Mouse (Mus musculus): Measurements from ENCODE around the gene Gm10203. TPM values are rescaled to one million over a fixed set of nuclear protein-coding genes. Genes with fewer than 3 reads are reported as not detected.
"Not testable (repeated sequence)": the region's sequence is repeated elsewhere in the genome, so short reads cannot be mapped to it uniquely, and the experiment has no call there.

The Gm10203 gene
- not detected in 2 replicates for polyA plus RNA-seq (2014; fragmentation: Nextera tagmentation; extraction: Ambion mirVana)

DNA sequence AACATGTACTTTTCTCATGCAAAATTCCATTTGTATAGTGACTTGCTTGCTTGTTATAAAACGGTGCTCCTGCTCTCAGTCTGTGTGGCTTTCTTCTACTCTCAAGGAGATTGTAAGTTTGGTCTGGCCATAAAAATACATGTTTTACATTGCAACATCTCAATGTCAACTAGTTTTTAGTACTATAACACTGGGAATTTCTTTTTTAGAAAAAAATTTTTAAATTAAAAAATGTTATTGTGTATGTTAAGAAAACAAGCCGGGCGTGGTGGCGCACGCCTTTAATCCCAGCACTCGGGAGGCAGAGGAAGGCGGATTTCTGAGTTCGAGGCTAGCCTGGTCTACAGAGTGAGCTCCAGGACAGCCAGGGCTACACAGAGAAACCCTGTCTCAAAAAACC, at the start of gene Gm10203:
Gene Gm10203, plus strand, starts transcription at position 301 of the 400 bp plus-strand sequence.
- not testable (repeated sequence) for H3K27me3 ChIP-seq (ENCODE audit: control insufficient read depth, insufficient read depth, low read length); H3K4me1 ChIP-seq (ENCODE audit: control insufficient read depth, insufficient read depth, low read length); DNase-seq; ATAC-seq (ENCODE audit: low FRiP score, low TSS enrichment); H3K9ac ChIP-seq (replicated peaks; ENCODE audit: low read length); H3K9me3 ChIP-seq (ENCODE audit: control insufficient read depth, low read length); H3K27ac ChIP-seq (replicated peaks; ENCODE audit: low read depth, low read length); H3K36me3 ChIP-seq (ENCODE audit: control insufficient read depth, insufficient read depth, low read length); H3K4me3 ChIP-seq (replicated peaks; ENCODE audit: low read depth, low read length); H3K4me2 ChIP-seq (ENCODE audit: low read length)
- 80% methylated on average over 8 of the region's 8 CpGs for WGBS

DNA sequence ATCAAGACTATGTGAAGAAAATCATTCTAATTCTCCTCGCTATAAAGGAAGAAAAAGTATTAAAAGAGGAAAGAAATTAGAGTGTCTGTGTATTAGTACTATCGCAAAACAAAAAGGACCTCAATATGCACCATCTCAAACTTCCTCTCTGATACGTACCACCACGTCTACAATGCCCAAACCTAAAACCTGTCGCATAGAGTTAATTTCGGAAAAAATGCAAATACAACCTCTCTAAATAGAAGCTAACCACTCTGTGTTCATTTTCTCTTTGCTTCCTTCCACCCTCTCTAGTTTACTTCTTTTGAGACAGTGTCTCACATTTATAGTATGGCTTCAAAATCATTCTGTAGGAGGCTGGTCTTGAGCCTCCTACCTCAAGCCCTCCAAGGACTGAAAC, 37.6 kb upstream of the Gm10203 start:
- WGBS = 96% methylated on average over 6 of the region's 6 CpGs

DNA sequence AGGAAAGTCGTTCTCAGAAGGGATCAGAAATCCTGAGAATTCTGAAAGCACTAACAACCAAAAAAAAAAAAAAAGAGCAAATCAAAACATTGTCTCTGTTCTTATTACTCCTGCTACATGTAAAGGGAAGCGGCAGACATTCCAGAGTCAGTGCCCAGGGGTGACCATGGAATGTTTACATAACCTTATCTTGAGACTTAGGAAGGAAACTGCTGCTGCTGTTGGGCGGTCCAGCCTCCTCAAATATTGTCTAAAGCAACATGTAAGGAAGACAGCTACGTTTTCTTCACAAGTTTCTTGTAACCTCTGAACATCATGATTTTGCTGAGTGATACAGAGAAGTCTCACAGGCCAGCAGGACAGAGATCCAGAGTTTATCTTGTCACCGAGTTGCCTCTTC, 36.5 kb upstream of the Gm10203 start:
- H3K36me3 ChIP-seq (ENCODE audit: control insufficient read depth, insufficient read depth, low read length) = no peaks in the 10 kb centered on the region
- H3K27ac ChIP-seq (replicated peaks; ENCODE audit: low read depth, low read length) = no peak overlapping the region
- no peak overlapping the region for H3K4me3 ChIP-seq (replicated peaks; ENCODE audit: low read depth, low read length)
- H3K4me2 ChIP-seq (ENCODE audit: low read length) = no peak overlapping the region
- no peak for DNase-seq
- ATAC-seq (ENCODE audit: low FRiP score, low TSS enrichment) = no peak
- no peaks in the 10 kb centered on the region for H3K27me3 ChIP-seq (ENCODE audit: control insufficient read depth, insufficient read depth, low read length)
- H3K9me3 ChIP-seq (ENCODE audit: control insufficient read depth, low read length) = no peaks in the 10 kb centered on the region
- WGBS = 81% methylated on average over 5 of the region's 5 CpGs
- H3K4me1 ChIP-seq (ENCODE audit: control insufficient read depth, insufficient read depth, low read length) = 0 out of 2 replicates have a peak, but pooled peaks cover under 1% of the 10 kb centered on the region
- H3K9ac ChIP-seq (replicated peaks; ENCODE audit: low read length) = no peak overlapping the region

More for the DNA sequence above, 37.6 kb upstream of the Gm10203 start:
- no peak overlapping the region for H3K27ac ChIP-seq (replicated peaks; ENCODE audit: low read depth, low read length)
- H3K36me3 ChIP-seq (ENCODE audit: control insufficient read depth, insufficient read depth, low read length) = no peaks in the 10 kb centered on the region
- peaks cover 2% of the 10 kb centered on the region; the same call in 1 of the 2 replicates for H3K4me1 ChIP-seq (ENCODE audit: control insufficient read depth, insufficient read depth, low read length)
- no peak overlapping the region for H3K4me3 ChIP-seq (replicated peaks; ENCODE audit: low read depth, low read length)
- ATAC-seq (ENCODE audit: low FRiP score, low TSS enrichment) (no peak), DNase-seq (no peak)
- no peaks in the 10 kb centered on the region for H3K27me3 ChIP-seq (ENCODE audit: control insufficient read depth, insufficient read depth, low read length)
- no peak overlapping the region for H3K4me2 ChIP-seq (ENCODE audit: low read length)
- H3K9me3 ChIP-seq (ENCODE audit: control insufficient read depth, low read length) = no peaks in the 10 kb centered on the region
- H3K9ac ChIP-seq (replicated peaks; ENCODE audit: low read length) = no peak overlapping the region

DNA sequence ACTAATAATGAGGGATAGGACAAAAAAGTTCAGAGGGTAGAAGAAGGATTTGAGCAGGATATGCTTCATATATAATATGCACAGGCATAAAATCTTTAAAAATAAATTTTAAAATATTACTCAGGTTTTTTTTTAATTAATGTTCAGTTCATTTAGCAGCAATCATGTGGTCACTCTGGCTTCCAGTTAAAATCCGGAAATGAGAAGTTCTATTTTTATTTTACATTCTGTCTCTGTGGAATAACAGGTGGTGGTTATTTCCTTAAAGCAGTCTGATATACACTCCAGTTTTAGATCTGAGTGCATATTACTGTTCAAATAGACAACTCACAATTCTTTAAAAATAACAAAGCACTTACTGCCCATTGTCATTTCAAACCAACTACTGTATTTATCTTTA, 35.4 kb upstream of the Gm10203 start:
- H3K4me1 ChIP-seq (ENCODE audit: control insufficient read depth, insufficient read depth, low read length) = peaks cover 9% of the 10 kb centered on the region
- no peaks in the 10 kb centered on the region for H3K27me3 ChIP-seq (ENCODE audit: control insufficient read depth, insufficient read depth, low read length)
- no peaks in the 10 kb centered on the region for H3K9me3 ChIP-seq (ENCODE audit: control insufficient read depth, low read length)
- no peaks in the 10 kb centered on the region for H3K36me3 ChIP-seq (ENCODE audit: control insufficient read depth, insufficient read depth, low read length)
- DNase-seq = no peak
- no peak for ATAC-seq (ENCODE audit: low FRiP score, low TSS enrichment)
- no peak overlapping the region for H3K27ac ChIP-seq (replicated peaks; ENCODE audit: low read depth, low read length)
- no peak overlapping the region for H3K4me3 ChIP-seq (replicated peaks; ENCODE audit: low read depth, low read length)
- no peak overlapping the region for H3K4me2 ChIP-seq (ENCODE audit: low read length)
- H3K9ac ChIP-seq (replicated peaks; ENCODE audit: low read length) = no peak overlapping the region
- 77% methylated on average over 1 of the region's 1 CpGs for WGBS

DNA sequence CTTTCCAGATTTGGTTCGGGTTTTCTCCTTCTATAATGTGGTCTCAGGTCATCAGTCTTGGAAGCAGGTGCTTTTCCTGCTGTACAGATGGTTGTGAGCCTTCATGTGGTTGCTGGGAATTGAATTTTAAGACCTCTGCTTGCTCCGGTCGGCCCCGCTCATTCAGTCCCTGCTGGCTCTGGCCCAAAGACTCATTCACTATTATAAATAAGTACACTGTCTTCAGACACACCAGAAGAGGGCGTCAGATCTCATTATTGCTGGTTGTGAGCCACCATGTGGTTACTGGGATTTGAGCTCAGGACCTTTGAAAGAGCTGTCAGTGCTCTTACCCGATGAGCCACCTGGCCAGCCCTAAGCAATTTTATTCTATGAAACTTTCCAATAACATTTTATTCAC, 34.6 kb upstream of the Gm10203 start:
- H3K4me1 ChIP-seq (ENCODE audit: control insufficient read depth, insufficient read depth, low read length) = peaks cover 10% of the 10 kb centered on the region
- H3K9me3 ChIP-seq (ENCODE audit: control insufficient read depth, low read length) = no peaks in the 10 kb centered on the region
- no peak overlapping the region for H3K27ac ChIP-seq (replicated peaks; ENCODE audit: low read depth, low read length)
- no peaks in the 10 kb centered on the region for H3K27me3 ChIP-seq (ENCODE audit: control insufficient read depth, insufficient read depth, low read length)
- no peak overlapping the region for H3K4me2 ChIP-seq (ENCODE audit: low read length)
- H3K4me3 ChIP-seq (replicated peaks; ENCODE audit: low read depth, low read length) = no peak overlapping the region
- peak; percentile 13 for DNase-seq
- H3K36me3 ChIP-seq (ENCODE audit: control insufficient read depth, insufficient read depth, low read length) = no peaks in the 10 kb centered on the region
- no peak overlapping the region for H3K9ac ChIP-seq (replicated peaks; ENCODE audit: low read length)
- ATAC-seq (ENCODE audit: low FRiP score, low TSS enrichment) = no peak
- 75% methylated on average over 6 of the region's 6 CpGs for WGBS

- Histone ChIP-seq H3K27ac (replicated peaks; ENCODE audit: low read depth, low read length) (no peak overlapping the region), H3K9me3 (ENCODE audit: control insufficient read depth, low read length) (no peaks in the 10 kb centered on the region), H3K4me1 (ENCODE audit: control insufficient read depth, insufficient read depth, low read length) (peaks cover 10% of the 10 kb centered on the region), H3K4me2 (ENCODE audit: low read length) (no peak overlapping the region), H3K4me3 (replicated peaks; ENCODE audit: low read depth, low read length) (no peak overlapping the region), H3K27me3 (ENCODE audit: control insufficient read depth, insufficient read depth, low read length) (no peaks in the 10 kb centered on the region), H3K36me3 (ENCODE audit: control insufficient read depth, insufficient read depth, low read length) (no peaks in the 10 kb centered on the region), H3K9ac (replicated peaks; ENCODE audit: low read length) (no peak overlapping the region)
- ATAC-seq (ENCODE audit: low FRiP score, low TSS enrichment) (no peak), DNase-seq (no peak)
- WGBS = 97% methylated on average over 2 of the region's 2 CpGs
Measured at GRCm38 (mm10) chr6:149096233-149096632, 33.7 kb upstream of the Gm10203 start.

- DNase-seq (no peak), ATAC-seq (ENCODE audit: low FRiP score, low TSS enrichment) (no peak)
- H3K9ac ChIP-seq (replicated peaks; ENCODE audit: low read length) = no peak overlapping the region
- H3K27me3 ChIP-seq (ENCODE audit: control insufficient read depth, insufficient read depth, low read length) = no peaks in the 10 kb centered on the region
- H3K36me3 ChIP-seq (ENCODE audit: control insufficient read depth, insufficient read depth, low read length) = no peaks in the 10 kb centered on the region
- H3K4me3 ChIP-seq (replicated peaks; ENCODE audit: low read depth, low read length) = no peak overlapping the region
- 100% methylated on average over 1 of the region's 1 CpGs for WGBS
- peaks cover 10% of the 10 kb centered on the region for H3K4me1 ChIP-seq (ENCODE audit: control insufficient read depth, insufficient read depth, low read length)
- H3K27ac ChIP-seq (replicated peaks; ENCODE audit: low read depth, low read length) = no peak overlapping the region
- no peak overlapping the region for H3K4me2 ChIP-seq (ENCODE audit: low read length)
- H3K9me3 ChIP-seq (ENCODE audit: control insufficient read depth, low read length) = no peaks in the 10 kb centered on the region
Measured at GRCm38 (mm10) chr6:149097276-149097675, 32.7 kb upstream of the Gm10203 start.

DNA sequence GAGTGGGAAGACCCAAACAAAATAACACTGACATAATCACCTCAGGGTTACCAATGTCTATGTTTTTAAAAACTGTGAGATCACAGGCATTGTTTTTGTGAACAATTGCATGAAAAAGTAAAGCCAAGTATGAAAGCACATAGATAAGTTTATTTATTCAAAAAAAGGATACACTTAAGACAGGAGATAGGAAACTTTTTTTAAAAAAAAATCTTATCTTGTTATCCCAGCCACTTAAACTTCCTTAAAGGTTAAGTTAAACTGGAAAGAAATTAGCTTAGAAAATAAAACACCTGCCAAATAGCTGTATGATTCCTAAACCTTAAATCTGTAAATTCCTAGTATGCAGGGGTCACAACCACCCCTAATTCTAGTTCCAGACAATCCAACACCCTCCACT, 31.0 kb upstream of the Gm10203 start:
- DNase-seq = no peak
- Histone ChIP-seq H3K27me3 (ENCODE audit: control insufficient read depth, insufficient read depth, low read length) (no peaks in the 10 kb centered on the region), H3K4me3 (replicated peaks; ENCODE audit: low read depth, low read length) (peak overlapping the region; percentile 96; the same call in 1 of the 2 replicates), H3K4me2 (ENCODE audit: low read length) (peak overlapping the region; percentile 68), H3K9me3 (ENCODE audit: control insufficient read depth, low read length) (no peaks in the 10 kb centered on the region), H3K27ac (replicated peaks; ENCODE audit: low read depth, low read length) (no peak overlapping the region), H3K9ac (replicated peaks; ENCODE audit: low read length) (no peak overlapping the region), H3K36me3 (ENCODE audit: control insufficient read depth, insufficient read depth, low read length) (no peaks in the 10 kb centered on the region), H3K4me1 (ENCODE audit: control insufficient read depth, insufficient read depth, low read length) (peaks cover 10% of the 10 kb centered on the region)
- ATAC-seq (ENCODE audit: low FRiP score, low TSS enrichment) = no peak

DNA sequence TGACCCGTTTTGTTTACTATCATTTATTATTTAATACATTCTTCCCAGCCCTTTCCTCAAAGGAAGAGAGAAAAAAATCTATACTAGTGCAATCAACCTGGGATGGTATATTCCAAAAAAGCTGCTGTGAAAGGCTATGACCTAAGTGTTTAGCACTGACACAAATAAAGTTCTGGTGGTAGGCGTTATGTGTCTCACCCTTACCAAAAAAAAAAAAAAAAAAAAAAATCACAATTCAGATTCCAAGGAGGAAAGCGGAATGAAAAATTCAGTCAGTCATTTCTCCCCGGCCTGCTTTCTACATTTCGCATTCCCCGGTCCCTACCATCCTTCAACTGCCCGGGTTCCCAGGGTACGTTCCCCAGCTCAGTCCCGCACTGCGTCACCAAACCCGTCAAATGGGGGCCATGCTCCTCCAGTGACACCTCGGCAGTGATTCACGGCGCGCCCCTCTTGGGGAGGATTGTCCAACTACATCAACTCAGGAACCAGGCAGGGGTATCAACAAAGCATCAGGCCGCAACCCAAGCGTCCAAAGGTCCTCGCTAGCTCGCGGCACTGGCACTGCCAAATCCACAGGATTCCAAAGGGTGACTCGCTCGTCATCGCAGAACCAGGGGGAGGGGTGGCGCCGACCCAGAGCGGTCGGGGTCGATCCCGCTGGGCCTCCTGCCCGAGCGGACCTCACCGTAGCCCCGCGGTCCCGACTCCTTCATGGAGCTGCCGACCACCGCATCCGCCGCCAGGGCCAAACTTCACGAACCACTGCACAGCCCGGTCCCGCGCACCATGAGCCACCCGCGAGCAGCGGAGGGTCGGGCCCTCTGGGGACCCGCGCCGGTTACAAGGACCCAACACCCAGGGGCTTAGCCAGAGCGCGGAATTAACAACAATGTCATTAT, 29.5 kb upstream of the Gm10203 start:
- H3K27me3 ChIP-seq (ENCODE audit: control insufficient read depth, insufficient read depth, low read length) = no peaks in the 10 kb centered on the region
- peak overlapping the region; percentile 96 for H3K4me3 ChIP-seq (replicated peaks; ENCODE audit: low read depth, low read length)
- H3K4me1 ChIP-seq (ENCODE audit: control insufficient read depth, insufficient read depth, low read length) = peaks cover 10% of the 10 kb centered on the region
- no peaks in the 10 kb centered on the region for H3K9me3 ChIP-seq (ENCODE audit: control insufficient read depth, low read length)
- WGBS = under 1% methylated on average over 52 of the region's 52 CpGs
- H3K9ac ChIP-seq (replicated peaks; ENCODE audit: low read length) = peak overlapping the region; percentile 97
- ATAC-seq (ENCODE audit: low FRiP score, low TSS enrichment) (peak; percentile 57), DNase-seq (peak; percentile 81)
- H3K27ac ChIP-seq (replicated peaks; ENCODE audit: low read depth, low read length) = peak overlapping the region; percentile 99
- no peaks in the 10 kb centered on the region for H3K36me3 ChIP-seq (ENCODE audit: control insufficient read depth, insufficient read depth, low read length)
- H3K4me2 ChIP-seq (ENCODE audit: low read length) = peak overlapping the region; percentile 68
